Mouse (Mus musculus) right cerebral cortex, adult 2 months (tissue): ENCODE results near the gene Zfpm1.

ENCODE experiments used
- DNase-seq, 2 experiments: peaks; one replicate each; pipeline ENCODE4 v3.0.0; 2021 to 2022; ENCODE audit warnings: low spot score in 2 of 2

The Zfpm1 gene

DNA sequence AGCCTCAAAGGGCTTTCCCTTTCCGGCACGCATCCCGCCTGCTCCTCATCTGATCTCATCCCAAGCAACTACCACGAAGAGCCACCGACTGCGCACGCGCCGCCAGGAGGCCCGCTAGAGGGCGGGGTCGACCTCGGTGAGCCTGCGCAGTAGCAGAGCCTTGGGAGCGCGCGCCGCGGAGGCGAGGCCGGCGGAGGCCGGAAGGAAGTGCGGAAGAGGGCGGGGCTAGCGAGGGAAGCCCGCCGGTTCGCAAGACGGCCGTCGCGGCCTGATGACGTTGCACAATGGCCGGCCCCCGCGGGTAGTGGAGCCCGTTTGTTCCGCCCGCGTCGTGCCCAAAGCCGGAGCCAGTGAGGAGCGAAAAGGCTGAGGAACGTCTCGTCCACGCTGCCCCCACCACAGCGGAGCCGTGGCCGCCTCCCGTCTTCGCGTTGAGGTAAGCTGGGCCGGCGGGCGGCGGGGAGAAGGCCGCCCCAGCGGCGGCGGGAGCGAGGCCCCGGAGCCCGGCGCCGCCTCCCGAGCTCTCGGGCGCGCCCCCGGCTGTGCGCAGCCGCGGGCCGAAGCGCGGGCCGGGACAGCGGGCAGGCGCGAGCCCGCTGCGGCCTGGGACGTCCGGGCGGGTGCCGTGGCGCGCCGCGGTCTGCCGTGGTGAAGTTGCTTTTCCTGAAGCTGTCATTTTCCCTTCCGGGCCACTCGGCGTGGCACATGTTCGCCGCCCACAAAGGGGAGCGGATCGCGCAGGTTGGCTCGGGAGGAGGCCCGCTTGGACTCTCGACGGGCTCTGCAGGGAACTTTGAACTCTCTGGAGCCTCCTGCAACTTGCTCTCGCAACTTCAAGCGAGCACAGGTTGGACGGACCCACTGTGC lies 94.7 kb downstream of the Zfpm1 start, which contains the start of gene Zc3h18:
Zc3h18 (plus strand) TSS at position 245 of the 867 bp plus-strand sequence.
- DNase-seq: peak; percentile 99

DNA sequence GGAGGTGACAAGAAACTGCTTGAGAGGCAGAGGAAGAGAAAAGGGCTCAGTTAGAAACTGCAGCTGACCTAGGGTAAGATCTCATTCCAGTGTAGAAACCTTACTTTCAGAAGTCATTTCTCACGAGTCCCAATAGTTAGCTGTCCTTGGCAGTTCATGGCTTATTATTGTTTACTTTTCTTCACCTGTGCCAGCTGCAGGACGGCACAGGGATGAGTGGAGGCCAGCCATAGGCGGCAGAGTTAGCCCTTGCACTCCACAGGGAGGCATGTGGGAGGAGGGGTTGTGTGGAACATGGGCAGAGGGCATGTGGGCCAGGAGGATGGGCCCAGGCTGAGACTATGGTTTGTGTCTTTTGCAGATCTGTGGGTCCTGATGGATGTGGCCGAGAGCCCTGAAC lies 101.1 kb downstream of the Zfpm1 start:
- no peak for DNase-seq
